Mouse (Mus musculus) MEL (cell line): ENCODE data around the gene Gm17657. TPM values are rescaled to one million over a fixed set of nuclear protein-coding genes. Genes with fewer than 3 reads are reported as not detected.
A peak's percentile ranks its signal among the peaks of the same experiment; 100 is the strongest.

Source experiments
- DNase-seq: peaks from one replicate; pipeline ENCODE4 v3.0.0; 2011; ENCODE audit warnings: low read depth, low spot score
- H3K27ac ChIP-seq: 2 replicates; pipeline ENCODE4 v1.5.1; 2012; ENCODE audit warnings: low read depth, mild to moderate bottlenecking, control low read depth, low read length, moderate library complexity; ENCODE audit not compliant: control insufficient read depth
- H3K27me3 ChIP-seq, 2 experiments: fragments of 150-350 bp in 1 of 2; sonication (generic) in 1 of 2; 2 replicates each; pipeline ENCODE4 v1.6.1; 2012; ENCODE audit warnings: low read length in 2 of 2, mild to moderate bottlenecking in 2 of 2, improper control_type of control experiment in 1 of 2, moderate library complexity in 1 of 2; ENCODE audit not compliant: insufficient read depth in 2 of 2, control insufficient read depth in 1 of 2
- H3K36me3 ChIP-seq, 2 experiments: 2 replicates each; pipeline ENCODE4 v1.6.1; 2012 to 2014; ENCODE audit warnings: low read length in 2 of 2, improper control_type of control experiment in 1 of 2, inconsistent platforms in 1 of 2, mild to moderate bottlenecking in 1 of 2; ENCODE audit not compliant: insufficient read depth in 2 of 2, control insufficient read depth in 1 of 2
- H3K4me1 ChIP-seq, 2 experiments: fragments of 150-350 bp in 1 of 2; sonication (generic) in 1 of 2; 2 replicates each; pipeline ENCODE4 v1.6.1; 2012; ENCODE audit warnings: low read length in 2 of 2, improper control_type of control experiment in 1 of 2, mild to moderate bottlenecking in 1 of 2; ENCODE audit not compliant: insufficient read depth in 2 of 2, control insufficient read depth in 1 of 2
- H3K4me3 ChIP-seq, 2 experiments: fragments of 150-350 bp in 1 of 2; sonication (generic) in 1 of 2; 2 replicates each; pipeline ENCODE4 v1.5.1; 2012; ENCODE audit warnings: low read depth in 2 of 2, low read length in 2 of 2, mild to moderate bottlenecking in 2 of 2, moderate library complexity in 2 of 2, control low read depth in 1 of 2, improper control_type of control experiment in 1 of 2; ENCODE audit not compliant: control insufficient read depth in 1 of 2, insufficient read depth in 1 of 2
- H3K79me2 ChIP-seq: 2 replicates; pipeline ENCODE4 v1.6.1; 2012; ENCODE audit warnings: mild to moderate bottlenecking, low read length, moderate library complexity; ENCODE audit not compliant: control insufficient read depth, poor library complexity, insufficient read depth
- H3K9ac ChIP-seq: 2 replicates; pipeline ENCODE4 v1.6.1; 2012; ENCODE audit warnings: low read depth, mild to moderate bottlenecking, control low read depth, low read length, moderate library complexity; ENCODE audit not compliant: control insufficient read depth, poor library complexity, severe bottlenecking
- H3K9me3 ChIP-seq: fragments of 150-350 bp; sonication (generic); replicated peaks from 2 replicates; pipeline ENCODE4 v1.6.1; 2012; ENCODE audit warnings: mild to moderate bottlenecking, low read length, improper control_type of control experiment, moderate library complexity; ENCODE audit not compliant: insufficient read depth
- BHLHE40 ChIP-seq: IDR thresholded peaks from 2 replicates; pipeline ENCODE4 v1.6.1; 2012; ENCODE audit warnings: low read depth, mild to moderate bottlenecking, inconsistent platforms, low read length, improper control_type of control experiment, borderline replicate concordance
- CHD1 ChIP-seq: IDR thresholded peaks from 2 replicates; pipeline ENCODE4 v1.6.1; 2012; ENCODE audit warnings: low read depth, mild to moderate bottlenecking, inconsistent platforms, low read length, improper control_type of control experiment
- CHD2 ChIP-seq: IDR thresholded peaks from 2 replicates; pipeline ENCODE4 v1.6.1; 2011; ENCODE audit warnings: low read length, improper control_type of control experiment
- CTCF ChIP-seq, 3 experiments: IDR thresholded peaks in 2 of 3; conservative IDR thresholded peaks in 1 of 3; 2 replicates each; pipeline ENCODE4 v1.5.1; 2011 to 2012; ENCODE audit warnings: low read length in 3 of 3, low read depth in 2 of 3, mild to moderate bottlenecking in 2 of 3, improper control_type of control experiment in 1 of 3, inconsistent platforms in 1 of 3, mixed read lengths in 1 of 3, moderate library complexity in 1 of 3; ENCODE audit not compliant: control insufficient read depth in 1 of 3, insufficient read depth in 1 of 3, poor library complexity in 1 of 3, severe bottlenecking in 1 of 3
- E2F4 ChIP-seq: IDR thresholded peaks from 2 replicates; pipeline ENCODE4 v1.6.1; 2011; ENCODE audit warnings: low read depth, low read length, improper control_type of control experiment, borderline replicate concordance
- ELF1 ChIP-seq: IDR thresholded peaks from 2 replicates; pipeline ENCODE4 v1.6.1; 2014; ENCODE audit warnings: low read depth, mild to moderate bottlenecking, inconsistent platforms, low read length, improper control_type of control experiment, moderate library complexity
- EP300 ChIP-seq, 2 experiments: IDR thresholded peaks; 2 replicates each; pipeline ENCODE4 v1.6.1; 2011; ENCODE audit warnings: improper control_type of control experiment in 2 of 2, low read length in 2 of 2, low read depth in 1 of 2, mild to moderate bottlenecking in 1 of 2
- ETS1 ChIP-seq: IDR thresholded peaks from 2 replicates; pipeline ENCODE4 v1.6.1; 2012; ENCODE audit warnings: low read depth, mild to moderate bottlenecking, inconsistent platforms, low read length, improper control_type of control experiment, moderate library complexity
- GABPA ChIP-seq: IDR thresholded peaks from 2 replicates; pipeline ENCODE4 v1.6.1; 2012; ENCODE audit warnings: low read depth, mild to moderate bottlenecking, inconsistent platforms, low read length, improper control_type of control experiment, moderate library complexity
- GATA1 ChIP-seq: IDR thresholded peaks from 2 replicates; pipeline ENCODE4 v1.6.1; 2011; ENCODE audit warnings: low read depth, low read length, improper control_type of control experiment
- HCFC1 ChIP-seq: IDR thresholded peaks from 2 replicates; pipeline ENCODE4 v1.6.1; 2012; ENCODE audit warnings: low read depth, mild to moderate bottlenecking, inconsistent platforms, low read length, improper control_type of control experiment, moderate library complexity
- JUND ChIP-seq: IDR thresholded peaks from 2 replicates; pipeline ENCODE4 v1.6.1; 2011; ENCODE audit warnings: low read depth, mild to moderate bottlenecking, improper control_type of control experiment, low read length
- KAT2A ChIP-seq: conservative IDR thresholded peaks from 2 replicates; pipeline ENCODE4 v1.6.1; 2012; ENCODE audit warnings: low read depth, low read length, improper control_type of control experiment, inconsistent platforms
- MAFK ChIP-seq: IDR thresholded peaks from 2 replicates; pipeline ENCODE4 v1.6.1; 2011; ENCODE audit warnings: low read depth, mild to moderate bottlenecking, low read length, improper control_type of control experiment, borderline replicate concordance
- MAZ ChIP-seq: IDR thresholded peaks from 2 replicates; pipeline ENCODE4 v1.6.1; 2012; ENCODE audit warnings: low read depth, mild to moderate bottlenecking, inconsistent platforms, low read length, improper control_type of control experiment
- MEF2A ChIP-seq: IDR thresholded peaks from 2 replicates; pipeline ENCODE4 v1.6.1; 2014; ENCODE audit warnings: low read depth, mild to moderate bottlenecking, inconsistent platforms, low read length, improper control_type of control experiment; ENCODE audit not compliant: poor library complexity, insufficient replicate concordance, severe bottlenecking; ENCODE audit errors: extremely low read depth
- MXI1 ChIP-seq: IDR thresholded peaks from 2 replicates; pipeline ENCODE4 v1.6.1; 2011; ENCODE audit warnings: mild to moderate bottlenecking, low read depth, low read length, improper control_type of control experiment
- MYB ChIP-seq: IDR thresholded peaks from 2 replicates; pipeline ENCODE4 v1.6.1; 2011; ENCODE audit warnings: mild to moderate bottlenecking, low read depth, low read length, improper control_type of control experiment
- NELFE ChIP-seq: IDR thresholded peaks from 2 replicates; pipeline ENCODE4 v1.6.1; 2011; ENCODE audit warnings: low read depth, low read length, improper control_type of control experiment
- NRF1 ChIP-seq: IDR thresholded peaks from 2 replicates; pipeline ENCODE4 v1.6.1; 2014; ENCODE audit warnings: low read depth, mild to moderate bottlenecking, inconsistent platforms, low read length, improper control_type of control experiment, moderate library complexity; ENCODE audit not compliant: poor library complexity, insufficient read depth, severe bottlenecking
- POLR2A ChIP-seq, 2 experiments: IDR thresholded peaks; 2 replicates each; pipeline ENCODE4 v1.6.1; 2011 to 2012; ENCODE audit warnings: low read length in 2 of 2, mild to moderate bottlenecking in 2 of 2, control low read depth in 1 of 2, improper control_type of control experiment in 1 of 2, low read depth in 1 of 2, moderate library complexity in 1 of 2; ENCODE audit not compliant: control insufficient read depth in 1 of 2, insufficient read depth in 1 of 2, poor library complexity in 1 of 2
- POLR2AphosphoS2 ChIP-seq: IDR thresholded peaks from 2 replicates; pipeline ENCODE4 v1.6.1; 2011; ENCODE audit warnings: low read length, improper control_type of control experiment
- POLR2AphosphoS5 ChIP-seq: IDR thresholded peaks from 2 replicates; pipeline ENCODE4 v1.6.1; 2012; ENCODE audit warnings: low read depth, borderline replicate concordance, mild to moderate bottlenecking, inconsistent platforms, low read length, moderate library complexity, mixed read lengths
- RAD21 ChIP-seq: IDR thresholded peaks from 2 replicates; pipeline ENCODE4 v1.6.1; 2011; ENCODE audit warnings: mild to moderate bottlenecking, low read depth, low read length, improper control_type of control experiment
- RCOR1 ChIP-seq: IDR thresholded peaks from 2 replicates; pipeline ENCODE4 v1.6.1; 2012; ENCODE audit warnings: low read depth, mild to moderate bottlenecking, inconsistent platforms, low read length, improper control_type of control experiment
- SMC3 ChIP-seq: IDR thresholded peaks from 2 replicates; pipeline ENCODE4 v1.6.1; 2011; ENCODE audit warnings: low read depth, low read length, improper control_type of control experiment
- TAL1 ChIP-seq: IDR thresholded peaks from 2 replicates; pipeline ENCODE4 v1.6.1; 2012; ENCODE audit warnings: mild to moderate bottlenecking, inconsistent platforms, low read length, moderate library complexity, mixed read lengths
- TBP ChIP-seq: IDR thresholded peaks from 2 replicates; pipeline ENCODE4 v1.8.0; 2011; ENCODE audit warnings: low read depth, low read length, improper control_type of control experiment
- TCF12 ChIP-seq: IDR thresholded peaks from 2 replicates; pipeline ENCODE4 v1.6.1; 2014; ENCODE audit warnings: low read depth, mild to moderate bottlenecking, inconsistent platforms, low read length, improper control_type of control experiment, moderate library complexity
- UBTF ChIP-seq: IDR thresholded peaks from 2 replicates; pipeline ENCODE4 v1.6.1; 2012; ENCODE audit warnings: low read depth, mild to moderate bottlenecking, inconsistent platforms, low read length, improper control_type of control experiment, moderate library complexity, borderline replicate concordance; ENCODE audit not compliant: insufficient read depth
- USF1 ChIP-seq: IDR thresholded peaks from 2 replicates; pipeline ENCODE4 v1.6.1; 2014; ENCODE audit warnings: low read depth, mild to moderate bottlenecking, inconsistent platforms, low read length, improper control_type of control experiment, moderate library complexity
- USF2 ChIP-seq, 2 experiments: IDR thresholded peaks; 2 replicates each; pipeline ENCODE4 v1.6.1; 2011 to 2012; ENCODE audit warnings: improper control_type of control experiment in 2 of 2, low read length in 2 of 2, borderline replicate concordance in 1 of 2, inconsistent platforms in 1 of 2, low read depth in 1 of 2, mild to moderate bottlenecking in 1 of 2; ENCODE audit not compliant: insufficient read depth in 1 of 2
- ZC3H11A ChIP-seq: IDR thresholded peaks from 2 replicates; pipeline ENCODE4 v1.6.1; 2012; ENCODE audit warnings: low read depth, mild to moderate bottlenecking, inconsistent platforms, low read length, improper control_type of control experiment
- ZKSCAN1 ChIP-seq: IDR thresholded peaks from 2 replicates; pipeline ENCODE4 v1.6.1; 2012; ENCODE audit warnings: low read depth, mild to moderate bottlenecking, inconsistent platforms, low read length, improper control_type of control experiment, moderate library complexity
- ZNF384 ChIP-seq: IDR thresholded peaks from 2 replicates; pipeline ENCODE4 v1.6.1; 2012; ENCODE audit warnings: low read depth, mild to moderate bottlenecking, inconsistent platforms, low read length, improper control_type of control experiment
- polyA plus RNA-seq, 2 experiments: library from polyadenylated mRNA; stranded (reverse) in 1 of 2; unstranded in 1 of 2; fragments of >175 nt in 1 of 2; fragments of >200 nt in 1 of 2; gene quantifications; 2 replicates each; pipeline versions ENCODE4 v1.2.1 to v1.2.4; 2012; ENCODE audit warnings: low replicate concordance in 2 of 2, low read depth in 1 of 2; ENCODE audit not compliant: insufficient read length in 2 of 2, insufficient read depth in 1 of 2, missing spikeins in 1 of 2
- total RNA-seq: library from RNA; depleted of rRNA; stranded (reverse); fragments of 300-350 nt; gene quantifications from 2 replicates; pipeline ENCODE4 v1.2.3, GENCODE M21; 2012

Gene Gm17657
- total and polyA plus RNA-seq, 3 experiments, result 0.31 to 2.7 TPM; not detected in 1

DNA sequence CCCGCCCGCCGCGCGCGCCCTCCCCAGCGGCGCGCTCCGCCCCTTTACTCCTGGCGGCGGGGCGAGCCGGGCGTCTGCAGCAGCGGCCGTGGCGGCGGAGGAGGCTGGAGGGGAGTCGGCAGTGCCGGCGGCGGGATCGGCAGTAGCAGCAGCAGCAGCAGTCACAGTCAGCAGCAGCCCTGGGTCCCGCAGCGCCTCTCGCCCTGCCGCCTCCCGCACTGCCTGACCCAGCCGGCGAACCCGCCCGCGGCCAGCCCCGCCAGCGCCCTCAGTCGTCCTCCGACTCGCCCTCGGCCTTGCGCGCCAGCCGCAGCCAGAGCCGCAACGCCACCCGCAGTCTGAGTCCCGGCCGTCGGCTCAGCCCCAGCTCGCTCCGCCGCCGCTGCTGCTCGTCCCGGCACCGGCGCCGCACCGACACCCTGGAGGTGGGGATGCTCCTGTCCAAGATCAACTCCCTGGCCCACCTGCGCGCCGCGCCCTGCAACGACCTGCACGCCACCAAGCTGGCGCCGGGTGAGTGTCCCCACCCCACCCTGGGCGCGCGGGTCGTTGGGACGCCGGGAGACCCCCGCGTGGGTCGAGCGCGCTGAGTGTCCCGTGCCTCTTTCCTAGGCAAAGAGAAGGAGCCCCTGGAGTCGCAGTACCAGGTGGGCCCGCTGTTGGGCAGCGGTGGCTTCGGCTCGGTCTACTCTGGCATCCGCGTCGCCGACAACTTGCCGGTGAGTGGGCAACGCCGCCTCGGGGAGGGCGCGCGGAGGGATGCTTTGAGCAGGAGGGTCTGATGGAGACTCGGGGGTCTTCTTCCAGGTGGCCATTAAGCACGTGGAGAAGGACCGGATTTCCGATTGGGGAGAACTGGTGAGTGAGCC is 58.5 kb downstream of the Gm17657 start, which contains the start of gene Pim1:
Gene Pim1, plus strand, starts transcription at position 41 of the 869 bp plus-strand sequence.
- peak within 1 kb of the TSS; percentile 55 to 88 for H3K4me3 ChIP-seq
- H3K79me2 ChIP-seq, result peaks cover 29% of the 10 kb centered on the region
- peaks cover 0 to 15% of the 10 kb centered on the region in 2 experiments; a peak in 1 of 4 replicates for H3K4me1 ChIP-seq
- H3K9me3 ChIP-seq, result no peaks in the 10 kb centered on the region
- DNase-seq, result peak; percentile 69
- H3K36me3 ChIP-seq, result peaks cover 0 to 22% of the 10 kb centered on the region in 2 experiments; a peak in 2 of 4 replicates
- H3K27ac ChIP-seq, result peak within 1 kb of the TSS; percentile 72
- peak within 1 kb of the TSS; percentile 90 for H3K9ac ChIP-seq
- no peaks in the 10 kb centered on the region for H3K27me3 ChIP-seq
- TF ChIP-seq CHD2 (no peak), RCOR1 (no peak), POLR2AphosphoS2 (no peak), KAT2A (no peak), ZC3H11A (no peak), GATA1 (no peak), ELF1 (no peak), USF1 (no peak), EP300 (IDR thresholded peaks at IDR 0.05; ENCODE audit: low read depth in 1 of 2, low read length in 2 of 2) (no peak), NRF1 (no peak), CTCF (IDR thresholded peaks at IDR 0.05 in 2 of 3, conservative IDR thresholded peaks at IDR 0.05 in 1 of 3; ENCODE audit: control insufficient read depth in 1 of 3, insufficient read depth in 1 of 3, low read depth in 2 of 3, low read length in 3 of 3, poor library complexity in 1 of 3, severe bottlenecking in 1 of 3) (no peak), TBP (no peak), GABPA (no peak), NELFE (peak; percentile 59; the same call in 1 of the 2 replicates), MAZ (0 out of 2 replicates have a peak, but pooled peaks have one; percentile 26), USF2 (IDR thresholded peaks at IDR 0.05; ENCODE audit: borderline replicate concordance in 1 of 2, insufficient read depth in 1 of 2, low read depth in 1 of 2, low read length in 2 of 2) (no peak), SMC3 (no peak), E2F4 (no peak), POLR2AphosphoS5 (peak; percentile 53; the same call in 1 of the 2 replicates), TCF12 (no peak; the same call in 1 of the 2 replicates), ZNF384 (no peak), RAD21 (no peak), MYB (no peak), MAFK (no peak), ETS1 (no peak), CHD1 (no peak), MEF2A (no peak), POLR2A (IDR thresholded peaks at IDR 0.05; ENCODE audit: control insufficient read depth in 1 of 2, insufficient read depth in 1 of 2, low read depth in 1 of 2, low read length in 2 of 2, poor library complexity in 1 of 2) (peak; percentile 69 to 83; a peak in 3 of 4 replicates), TAL1 (no peak), ZKSCAN1 (no peak), JUND (no peak), BHLHE40 (no peak), HCFC1 (no peak), UBTF (peak; percentile 81; the same call in 1 of the 2 replicates), MXI1 (peak; percentile 43; the same call in 1 of the 2 replicates)
